Mouse (Mus musculus) cerebellum, adult 2 months (tissue): ENCODE measurements at regions not wholly inside any gene's neighbourhood (a gene's known extent, or its start where the extent isn't known, plus 50 kb on each side); places are given as distances from the start of the nearest gene placed in this dataset.

Source experiments
- DNase-seq, 2 experiments: peaks; one replicate each; pipeline ENCODE4 v3.0.0; 2021
- H3K27ac ChIP-seq: fragments of 200-500 bp; 2 replicates; pipeline ENCODE4 v1.5.1; 2012; ENCODE audit warnings: low read length, control low read depth, inconsistent platforms; ENCODE audit not compliant: insufficient read depth
- H3K27me3 ChIP-seq: fragments of 200-500 bp; 2 replicates; pipeline ENCODE4 v1.6.1; 2012; ENCODE audit warnings: inconsistent platforms, mild to moderate bottlenecking, low read length, moderate library complexity; ENCODE audit not compliant: control insufficient read depth, insufficient read depth
- H3K4me1 ChIP-seq: fragments of 200-500 bp; 2 replicates; pipeline ENCODE4 v1.6.1; 2011; ENCODE audit warnings: low read length; ENCODE audit not compliant: control insufficient read depth, insufficient read depth
- H3K4me3 ChIP-seq: fragments of 200-500 bp; replicated peaks from 2 replicates; pipeline ENCODE3; 2011; ENCODE audit warnings: mild to moderate bottlenecking, low read depth, low read length, control low read depth; ENCODE audit not compliant: insufficient read depth
- CTCF ChIP-seq: fragments of 200-500 bp; IDR thresholded peaks from 2 replicates; pipeline ENCODE4 v1.5.1; 2011; ENCODE audit warnings: low read depth, mild to moderate bottlenecking, control low read depth, low read length, moderate library complexity, borderline replicate concordance; ENCODE audit not compliant: insufficient read depth
- POLR2A ChIP-seq: fragments of 200-500 bp; IDR thresholded peaks from 2 replicates; pipeline ENCODE4 v1.6.1; 2011; ENCODE audit warnings: low read length, control low read depth, borderline replicate concordance; ENCODE audit not compliant: insufficient read depth
- WGBS: fragments of 180-500 bp; shearing (Covaris S2); methylation state at CpG from one replicate; pipeline ENCODE4 v1.1.7; 2018; 5-methylcytosine and 5-hydroxymethylcytosine counted together

GRCm38 (mm10) chr1:119304470-119304980 lies 117.5 kb downstream of the Inhbb start:
- no peak for TF ChIP-seq CTCF
- TF ChIP-seq POLR2A = no peak
- Histone ChIP-seq H3K4me1 (peaks cover 5% of the 10 kb centered on the region; the same call in 1 of the 2 replicates), H3K4me3 (no peak overlapping the region), H3K27me3 (no peaks in the 10 kb centered on the region), H3K27ac (no peak overlapping the region)
- WGBS = 88% methylated on average over 9 of the region's 9 CpGs
- DNase-seq = no peak

GRCm38 (mm10) chr1:119302349-119302995 lies 119.6 kb downstream of the Inhbb start:
- no peaks in the 10 kb centered on the region for H3K27me3 ChIP-seq
- H3K4me3 ChIP-seq = no peak overlapping the region
- H3K27ac ChIP-seq = no peak overlapping the region
- WGBS = 63% methylated on average over 7 of the region's 7 CpGs
- no peak for DNase-seq
- H3K4me1 ChIP-seq = no peaks in the 10 kb centered on the region
- no peak for TF ChIP-seq CTCF
- no peak for TF ChIP-seq POLR2A

- WGBS = 92% methylated on average over 7 of the region's 7 CpGs
Observed at GRCm38 (mm10) chr1:119301931-119302330, 120.1 kb downstream of the Inhbb start.

GRCm38 (mm10) chr1:119301258-119301657 lies 120.8 kb downstream of the Inhbb start:
- Histone ChIP-seq H3K4me1 (no peaks in the 10 kb centered on the region), H3K27ac (no peak overlapping the region), H3K4me3 (no peak overlapping the region), H3K27me3 (no peaks in the 10 kb centered on the region)
- no peak for DNase-seq
- WGBS = 92% methylated on average over 11 of the region's 11 CpGs
- TF ChIP-seq CTCF (no peak), POLR2A (no peak)

More at GRCm38 (mm10) chr1:119301931-119302330, 120.1 kb downstream of the Inhbb start:
- no peak for DNase-seq
- no peaks in the 10 kb centered on the region for H3K27me3 ChIP-seq
- H3K4me1 ChIP-seq = no peaks in the 10 kb centered on the region
- TF ChIP-seq POLR2A (no peak), CTCF (no peak)
- H3K4me3 ChIP-seq = no peak overlapping the region
- no peak overlapping the region for H3K27ac ChIP-seq

- Histone ChIP-seq H3K27ac (no peak overlapping the region), H3K4me1 (no peaks in the 10 kb centered on the region; the same call in none of the 2 replicates), H3K4me3 (no peak overlapping the region), H3K27me3 (no peaks in the 10 kb centered on the region)
- no peak for TF ChIP-seq CTCF
- no peak for TF ChIP-seq POLR2A
- DNase-seq = no peak
- WGBS = 83% methylated on average over 12 of the region's 12 CpGs
Observed at GRCm38 (mm10) chr1:119299842-119300752, 122.0 kb downstream of the Inhbb start.

- H3K4me1 ChIP-seq = no peaks in the 10 kb centered on the region; the same call in none of the 2 replicates
- H3K4me3 ChIP-seq = no peak overlapping the region
- DNase-seq = no peak
- H3K27ac ChIP-seq = no peak overlapping the region
- no peaks in the 10 kb centered on the region for H3K27me3 ChIP-seq
- no peak for TF ChIP-seq CTCF
- TF ChIP-seq POLR2A = no peak
- WGBS = 94% methylated on average over 6 of the region's 6 CpGs
Observed at GRCm38 (mm10) chr1:119298696-119299230, 123.3 kb downstream of the Inhbb start.

GRCm38 (mm10) chr1:119295121-119295520 lies 126.9 kb downstream of the Inhbb start:
- TF ChIP-seq POLR2A (no peak), CTCF (no peak)
- Histone ChIP-seq H3K27me3 (no peaks in the 10 kb centered on the region), H3K4me1 (peaks cover 13% of the 10 kb centered on the region), H3K27ac (no peak overlapping the region), H3K4me3 (no peak overlapping the region)
- peak; percentile 37 to 61 for DNase-seq
- 44% methylated on average over 8 of the region's 8 CpGs for WGBS

- Histone ChIP-seq H3K27me3 (no peaks in the 10 kb centered on the region), H3K4me1 (peaks cover 13% of the 10 kb centered on the region), H3K4me3 (no peak overlapping the region), H3K27ac (no peak overlapping the region)
- WGBS = 95% methylated on average over 9 of the region's 9 CpGs
- TF ChIP-seq CTCF = no peak
- no peak for TF ChIP-seq POLR2A
- DNase-seq = no peak
Observed at GRCm38 (mm10) chr1:119293839-119294238, 128.2 kb downstream of the Inhbb start.
